Mouse (Mus musculus) liver, embryonic 11.5 days (tissue): ENCODE measurements at regions not wholly inside any gene's neighbourhood (a gene's known extent, or its start where the extent isn't known, plus 50 kb on each side); places are given as distances from the start of the nearest gene placed in this dataset.
A peak's percentile ranks its signal among the peaks of the same experiment; 100 is the strongest.

Experiments
- ATAC-seq: fragments of 200-750 bp; cut with Nextera tagmentation; replicated peaks from 2 replicates; pipeline ENCODE4 v1.8.0; 2017; ENCODE audit warnings: moderate number of reproducible peaks, mild to moderate bottlenecking, moderate TSS enrichment, moderate library complexity; ENCODE audit not compliant: low FRiP score
- DNase-seq: peaks from one replicate; pipeline ENCODE4 v3.0.0-alpha.2; 2017; ENCODE audit warnings: low spot score
- H3K27ac ChIP-seq: fragments of 300-500 bp; sonication (generic); 2 replicates; pipeline ENCODE4 v1.5.1; 2014; ENCODE audit warnings: mild to moderate bottlenecking, low read depth, low read length, control low read depth
- H3K27me3 ChIP-seq: fragments of 300-500 bp; sonication (generic); replicated peaks from 2 replicates; pipeline ENCODE4 v1.6.1; 2014; ENCODE audit warnings: low read length, mixed read lengths; ENCODE audit not compliant: control insufficient read depth, insufficient read depth
- H3K36me3 ChIP-seq: fragments of 300-500 bp; sonication (generic); 2 replicates; pipeline ENCODE4 v1.6.1; 2014; ENCODE audit warnings: mild to moderate bottlenecking, low read length, moderate library complexity, mixed read lengths; ENCODE audit not compliant: control insufficient read depth, insufficient read depth
- H3K4me1 ChIP-seq: fragments of 300-500 bp; sonication (generic); replicated peaks from 2 replicates; pipeline ENCODE4 v1.6.1; 2014; ENCODE audit warnings: low read length, mixed read lengths; ENCODE audit not compliant: control insufficient read depth, insufficient read depth
- H3K4me2 ChIP-seq: fragments of 300-500 bp; sonication (generic); 2 replicates; pipeline ENCODE4 v1.6.1; 2014; ENCODE audit warnings: mild to moderate bottlenecking, control low read depth, moderate library complexity
- H3K4me3 ChIP-seq: fragments of 300-500 bp; sonication (generic); 2 replicates; pipeline ENCODE4 v1.5.1; 2014; ENCODE audit warnings: low read depth, low read length, control low read depth
- H3K9ac ChIP-seq: fragments of 300-500 bp; sonication (generic); 2 replicates; pipeline ENCODE4 v1.6.1; 2014; ENCODE audit warnings: low read depth, low read length, control low read depth
- H3K9me3 ChIP-seq: fragments of 300-500 bp; sonication (generic); 2 replicates; pipeline ENCODE4 v1.6.1; 2016; ENCODE audit warnings: low read length, inconsistent platforms, mixed read lengths; ENCODE audit not compliant: control insufficient read depth
- WGBS: fragments of 180-500 bp; shearing (Covaris S2); extraction: QIAGEN DNeasy Blood & Tissue Kit; methylation state at CpG from one replicate; pipeline ENCODE4 v1.1.7; 2014; 5-methylcytosine and 5-hydroxymethylcytosine counted together

DNA sequence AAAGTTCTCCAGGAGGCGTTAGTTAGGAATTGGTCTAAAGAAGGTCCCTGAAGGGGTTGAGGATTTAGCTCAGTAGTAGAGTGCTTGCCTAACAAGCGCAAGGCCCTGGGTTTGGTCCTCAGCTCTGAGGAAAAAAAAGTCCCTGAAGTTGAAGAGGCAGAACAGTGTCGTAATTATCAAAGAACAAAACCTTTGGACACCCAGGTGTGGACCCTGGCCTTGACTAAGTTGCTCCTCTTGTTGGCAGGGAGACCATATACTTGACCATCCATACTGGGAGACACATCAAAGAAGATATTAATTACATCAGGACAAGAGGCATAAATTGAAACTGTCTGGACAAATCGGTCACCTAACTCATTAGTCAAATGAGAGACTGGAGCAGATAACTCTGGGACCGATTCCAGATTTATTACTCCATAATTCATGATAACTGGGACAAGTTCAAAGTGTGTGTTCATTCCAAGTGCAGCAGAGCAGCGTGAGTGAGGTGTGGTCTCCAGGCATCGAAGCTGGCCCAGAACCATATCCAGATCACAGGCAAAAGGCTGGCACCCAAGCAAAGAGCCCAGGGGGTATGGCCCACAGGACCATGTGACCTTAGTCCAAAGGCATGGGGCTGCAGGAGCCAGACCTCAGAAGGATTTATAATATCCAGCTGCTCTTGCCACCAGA lies 652.9 kb upstream of the Gm19410 start:
- no peak overlapping the region for H3K9ac ChIP-seq
- H3K36me3 ChIP-seq, result no peaks in the 10 kb centered on the region
- H3K9me3 ChIP-seq, result no peaks in the 10 kb centered on the region
- H3K27me3 ChIP-seq, result no peaks in the 10 kb centered on the region
- DNase-seq, result no peak
- no peaks in the 10 kb centered on the region for H3K4me1 ChIP-seq
- H3K4me3 ChIP-seq, result no peak overlapping the region
- no peak for ATAC-seq
- H3K4me2 ChIP-seq, result no peak overlapping the region
- WGBS, result 70% methylated on average over 7 of the region's 7 CpGs
- no peak overlapping the region for H3K27ac ChIP-seq

DNA sequence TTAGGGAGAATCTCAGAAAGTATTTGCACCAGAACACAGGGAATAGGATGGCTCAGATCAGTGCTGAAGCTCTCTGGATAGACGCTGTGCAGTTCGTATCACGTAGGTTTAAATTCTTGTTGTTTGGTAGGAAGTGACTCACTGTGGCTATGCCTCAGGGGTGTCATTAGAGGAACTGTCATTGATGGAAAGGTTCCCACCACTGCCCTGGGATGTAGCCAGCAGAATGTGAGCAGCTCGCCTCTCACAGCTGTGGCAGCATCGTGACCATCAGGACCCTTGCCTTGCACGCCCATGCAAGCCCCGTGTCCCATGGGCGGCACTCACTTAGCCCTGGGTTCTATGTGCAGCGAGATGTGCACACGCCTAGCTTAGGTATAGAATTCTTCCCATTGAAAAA lies 651.6 kb upstream of the Gm19410 start:
- ATAC-seq (no peak), DNase-seq (no peak)
- no peaks in the 10 kb centered on the region for H3K9me3 ChIP-seq
- H3K4me1 ChIP-seq, result no peaks in the 10 kb centered on the region
- H3K4me3 ChIP-seq, result no peak overlapping the region
- H3K27me3 ChIP-seq, result no peaks in the 10 kb centered on the region
- H3K4me2 ChIP-seq, result no peak overlapping the region
- no peak overlapping the region for H3K27ac ChIP-seq
- no peak overlapping the region for H3K9ac ChIP-seq
- H3K36me3 ChIP-seq, result no peaks in the 10 kb centered on the region
- 68% methylated on average over 10 of the region's 10 CpGs for WGBS

DNA sequence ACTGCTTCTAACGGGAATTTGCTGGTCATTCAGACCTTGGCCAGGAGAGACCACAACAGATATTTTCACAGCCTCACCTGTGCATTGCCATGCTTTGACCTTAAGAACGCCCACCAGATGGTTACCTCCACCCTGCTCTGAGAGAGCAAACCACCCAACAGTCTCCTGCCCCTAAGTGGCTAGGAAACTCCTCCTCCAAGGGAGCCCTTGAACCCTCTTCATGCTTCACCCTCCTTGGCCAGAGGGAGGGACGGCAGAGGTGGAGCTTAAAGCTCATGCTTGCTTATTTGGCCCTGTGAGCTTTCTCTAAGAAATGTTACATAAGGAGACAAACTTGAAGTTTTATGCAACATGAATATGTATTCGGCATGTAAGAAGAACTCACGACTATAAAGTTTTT lies 645.0 kb upstream of the Gm19410 start:
- H3K4me1 ChIP-seq, result no peaks in the 10 kb centered on the region
- no peak overlapping the region for H3K4me2 ChIP-seq
- no peaks in the 10 kb centered on the region for H3K36me3 ChIP-seq
- no peak overlapping the region for H3K27ac ChIP-seq
- H3K9ac ChIP-seq, result no peak overlapping the region
- H3K4me3 ChIP-seq, result no peak overlapping the region
- no peak for ATAC-seq
- DNase-seq, result no peak
- WGBS, result 74% methylated on average over 5 of the region's 5 CpGs
- no peaks in the 10 kb centered on the region for H3K27me3 ChIP-seq
- H3K9me3 ChIP-seq, result no peaks in the 10 kb centered on the region

DNA sequence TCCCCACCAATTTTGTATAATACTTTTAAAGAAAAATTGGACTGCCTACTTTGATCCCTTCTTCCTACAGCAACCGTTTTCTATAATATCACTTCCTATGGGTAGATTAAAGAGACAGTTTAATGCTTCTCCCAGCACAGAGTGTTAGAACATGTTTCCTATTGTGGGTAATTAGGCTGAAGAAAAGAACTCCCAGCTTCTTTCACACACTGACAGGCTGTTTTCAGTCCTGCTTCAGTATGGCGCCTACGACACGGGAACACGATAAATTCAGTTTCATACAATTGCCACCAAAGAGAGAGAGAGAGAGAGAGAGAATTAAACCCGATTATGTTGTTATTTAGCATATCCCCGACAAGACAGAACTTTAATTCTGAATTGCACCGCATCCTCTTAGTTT lies 644.5 kb upstream of the Gm19410 start:
- no peaks in the 10 kb centered on the region for H3K36me3 ChIP-seq
- ATAC-seq (no peak), DNase-seq (no peak)
- H3K27ac ChIP-seq, result no peak overlapping the region
- H3K27me3 ChIP-seq, result no peaks in the 10 kb centered on the region
- H3K4me2 ChIP-seq, result no peak overlapping the region
- no peak overlapping the region for H3K9ac ChIP-seq
- H3K4me1 ChIP-seq, result no peaks in the 10 kb centered on the region
- no peak overlapping the region for H3K4me3 ChIP-seq
- no peaks in the 10 kb centered on the region for H3K9me3 ChIP-seq
- WGBS, result 90% methylated on average over 8 of the region's 8 CpGs

DNA sequence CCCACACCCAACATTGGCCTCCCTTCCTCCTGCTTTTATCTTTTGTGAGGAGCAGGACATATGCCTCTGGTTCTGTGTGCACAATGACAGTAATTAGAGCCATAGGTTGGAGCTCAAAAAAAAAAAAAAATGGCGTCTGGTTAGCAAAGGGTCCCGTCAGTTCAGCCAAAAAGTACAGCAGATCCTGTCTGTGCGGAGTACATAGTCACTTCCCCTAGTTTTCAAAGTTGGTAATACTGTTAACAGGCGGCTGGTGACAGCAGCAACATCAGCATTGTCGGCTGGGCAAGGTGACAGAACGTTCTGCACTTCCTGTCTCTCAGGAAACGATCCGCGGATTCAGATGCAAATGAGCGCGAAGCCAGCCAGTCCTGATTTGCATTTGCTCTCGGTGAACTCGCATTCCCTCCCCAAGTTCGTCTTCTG lies 642.4 kb upstream of the Gm19410 start:
- peak; percentile 35 for DNase-seq
- WGBS, result 8% methylated on average over 14 of the region's 14 CpGs

DNA sequence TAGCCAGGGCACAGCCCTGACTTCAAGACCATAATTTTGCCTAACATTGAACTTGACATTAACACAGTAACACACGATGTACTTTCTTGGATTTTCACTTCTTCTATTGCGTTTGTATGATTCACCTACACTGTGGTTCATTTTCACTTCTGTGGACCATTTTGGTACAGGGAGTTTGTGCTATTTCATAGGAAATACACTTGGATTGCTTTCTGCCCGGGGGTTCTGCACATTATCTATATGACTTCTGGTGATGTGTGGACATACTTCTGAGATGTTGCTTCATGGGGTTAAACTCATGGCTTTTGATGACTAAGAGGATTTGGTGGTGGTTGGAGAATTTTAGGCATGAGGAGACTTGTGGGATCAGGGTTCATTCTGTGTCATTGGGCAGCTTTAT lies 640.4 kb upstream of the Gm19410 start:
- Histone ChIP-seq H3K4me1 (no peaks in the 10 kb centered on the region), H3K9me3 (no peaks in the 10 kb centered on the region), H3K36me3 (no peaks in the 10 kb centered on the region), H3K9ac (no peak overlapping the region), H3K27me3 (no peaks in the 10 kb centered on the region), H3K27ac (no peak overlapping the region), H3K4me3 (no peak overlapping the region), H3K4me2 (no peak overlapping the region)
- DNase-seq (no peak), ATAC-seq (no peak)
- WGBS, result 80% methylated on average over 3 of the region's 3 CpGs

More for the DNA sequence above, 642.4 kb upstream of the Gm19410 start:
- no peaks in the 10 kb centered on the region for H3K9me3 ChIP-seq
- H3K9ac ChIP-seq, result no peak overlapping the region
- H3K36me3 ChIP-seq, result no peaks in the 10 kb centered on the region
- no peaks in the 10 kb centered on the region for H3K27me3 ChIP-seq
- H3K4me2 ChIP-seq, result peak overlapping the region; percentile 55
- no peak for ATAC-seq
- no peaks in the 10 kb centered on the region for H3K4me1 ChIP-seq
- peak overlapping the region; percentile 31 for H3K4me3 ChIP-seq
- H3K27ac ChIP-seq, result no peak overlapping the region

DNA sequence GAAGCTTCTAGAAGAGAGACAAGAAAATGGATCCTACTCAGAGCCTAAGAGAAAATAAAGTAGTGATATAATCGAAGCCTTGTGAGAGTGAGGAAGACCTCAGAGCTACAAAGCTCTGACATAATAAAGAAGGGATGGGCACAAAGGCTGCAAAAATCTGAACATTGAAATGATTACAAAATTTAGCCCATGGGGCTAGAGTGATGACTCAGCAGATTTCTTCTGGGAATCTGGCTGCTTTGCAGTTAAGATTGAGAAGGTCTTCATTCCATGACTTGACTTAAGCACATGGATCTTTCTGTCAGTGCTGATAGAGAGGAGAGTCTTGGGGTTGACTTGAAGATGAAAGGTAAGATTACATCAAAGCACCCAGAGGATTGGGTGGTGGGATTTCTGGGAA lies 633.3 kb upstream of the Gm19410 start:
- no peak for DNase-seq
- Histone ChIP-seq H3K4me1 (no peaks in the 10 kb centered on the region), H3K36me3 (no peaks in the 10 kb centered on the region), H3K27me3 (no peaks in the 10 kb centered on the region), H3K27ac (no peak overlapping the region), H3K9ac (no peak overlapping the region), H3K9me3 (no peaks in the 10 kb centered on the region), H3K4me3 (no peak overlapping the region), H3K4me2 (no peak overlapping the region)
- ATAC-seq, result no peak
- 79% methylated on average over 1 of the region's 1 CpGs for WGBS

DNA sequence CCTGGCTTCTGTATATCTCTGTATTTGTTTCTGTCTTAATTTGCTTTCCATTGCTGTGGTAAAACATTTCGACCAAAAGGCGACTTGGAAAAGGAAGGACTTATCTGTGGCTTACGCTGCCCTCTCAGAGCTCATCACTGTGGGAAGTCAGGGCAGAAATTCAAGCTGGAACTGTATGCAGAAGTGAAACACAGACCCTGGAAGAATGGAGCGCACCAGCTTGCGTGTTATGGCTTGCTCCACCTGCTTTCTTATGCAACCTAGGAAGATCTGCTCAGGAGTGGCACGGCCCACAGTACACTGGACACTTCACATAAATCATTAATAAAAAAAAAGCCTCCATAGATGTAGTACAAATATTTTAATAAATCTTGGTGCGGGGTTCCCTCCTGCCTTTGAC lies 630.0 kb upstream of the Gm19410 start:
- Histone ChIP-seq H3K4me1 (no peaks in the 10 kb centered on the region), H3K27ac (no peak overlapping the region), H3K9me3 (no peaks in the 10 kb centered on the region), H3K9ac (no peak overlapping the region), H3K4me3 (no peak overlapping the region), H3K4me2 (no peak overlapping the region), H3K27me3 (no peaks in the 10 kb centered on the region), H3K36me3 (no peaks in the 10 kb centered on the region)
- WGBS, result 82% methylated on average over 7 of the region's 7 CpGs
- no peak for ATAC-seq
- no peak for DNase-seq

DNA sequence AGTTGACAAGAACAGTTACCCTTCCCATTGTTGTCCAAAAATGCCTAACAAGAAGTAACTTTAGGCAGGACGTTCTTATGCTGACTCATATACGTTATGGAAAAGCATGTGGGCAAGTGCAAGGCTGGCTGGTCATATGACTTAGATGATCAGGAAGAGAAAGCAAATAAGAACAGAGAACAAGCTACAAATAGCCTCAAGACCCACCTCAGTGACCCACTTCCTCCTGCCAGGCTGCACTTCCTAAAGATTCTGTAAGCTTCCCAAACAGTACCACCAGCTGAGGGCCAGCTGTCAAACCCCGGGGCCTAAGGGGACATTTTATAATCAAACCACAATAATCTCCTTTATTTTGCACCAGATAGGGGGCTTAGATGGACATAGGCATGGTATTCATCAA lies 628.9 kb upstream of the Gm19410 start:
- H3K27ac ChIP-seq, result no peak overlapping the region
- no peak overlapping the region for H3K4me3 ChIP-seq
- DNase-seq (no peak), ATAC-seq (no peak)
- no peak overlapping the region for H3K4me2 ChIP-seq
- H3K9me3 ChIP-seq, result no peaks in the 10 kb centered on the region
- H3K27me3 ChIP-seq, result no peaks in the 10 kb centered on the region
- H3K36me3 ChIP-seq, result no peaks in the 10 kb centered on the region
- H3K9ac ChIP-seq, result no peak overlapping the region
- WGBS, result 69% methylated on average over 3 of the region's 3 CpGs
- no peaks in the 10 kb centered on the region for H3K4me1 ChIP-seq
